Mouse (Mus musculus) left cerebral cortex, postnatal 10 days (tissue): ENCODE results near the gene Gm12166. TPM values are rescaled to one million over a fixed set of nuclear protein-coding genes. Genes with fewer than 3 reads are reported as not detected.

Source experiments
- DNase-seq, 2 experiments: peaks; one replicate each; pipeline ENCODE4 v3.0.0; 2021 to 2022; ENCODE audit warnings: low spot score in 2 of 2, mixed read lengths in 1 of 2; ENCODE audit errors: extremely low spot score in 1 of 2
- intact Hi-C: fragments of 180-260 bp; cut with DNase I; formaldehyde crosslinking; loops from one replicate; pipeline ENCODE4 v1.15.1; 2025
- microRNA-seq: library from miRNA; unstranded; fragments of <30 nt; microRNA quantifications from one replicate; pipeline ENCODE4 v1.2.0, GENCODE M21; 2022
- total RNA-seq, 2 experiments: library from RNA; stranded (reverse); gene quantifications; 2 replicates each; pipeline ENCODE4 v1.2.3; 2021

The Gm12166 gene
- total RNA-seq, 2 experiments from 2014 or later = 3.1 to 3.3 TPM

- DNase-seq = no peak
- intact Hi-C loops = no loop called here
Observed at GRCm38 (mm10) chr11:46030026-46030425, 22.1 kb downstream of the Gm12166 start.

GRCm38 (mm10) chr11:46029485-46029884, 22.6 kb downstream of the Gm12166 start:
- intact Hi-C loops = no loop called here

DNA sequence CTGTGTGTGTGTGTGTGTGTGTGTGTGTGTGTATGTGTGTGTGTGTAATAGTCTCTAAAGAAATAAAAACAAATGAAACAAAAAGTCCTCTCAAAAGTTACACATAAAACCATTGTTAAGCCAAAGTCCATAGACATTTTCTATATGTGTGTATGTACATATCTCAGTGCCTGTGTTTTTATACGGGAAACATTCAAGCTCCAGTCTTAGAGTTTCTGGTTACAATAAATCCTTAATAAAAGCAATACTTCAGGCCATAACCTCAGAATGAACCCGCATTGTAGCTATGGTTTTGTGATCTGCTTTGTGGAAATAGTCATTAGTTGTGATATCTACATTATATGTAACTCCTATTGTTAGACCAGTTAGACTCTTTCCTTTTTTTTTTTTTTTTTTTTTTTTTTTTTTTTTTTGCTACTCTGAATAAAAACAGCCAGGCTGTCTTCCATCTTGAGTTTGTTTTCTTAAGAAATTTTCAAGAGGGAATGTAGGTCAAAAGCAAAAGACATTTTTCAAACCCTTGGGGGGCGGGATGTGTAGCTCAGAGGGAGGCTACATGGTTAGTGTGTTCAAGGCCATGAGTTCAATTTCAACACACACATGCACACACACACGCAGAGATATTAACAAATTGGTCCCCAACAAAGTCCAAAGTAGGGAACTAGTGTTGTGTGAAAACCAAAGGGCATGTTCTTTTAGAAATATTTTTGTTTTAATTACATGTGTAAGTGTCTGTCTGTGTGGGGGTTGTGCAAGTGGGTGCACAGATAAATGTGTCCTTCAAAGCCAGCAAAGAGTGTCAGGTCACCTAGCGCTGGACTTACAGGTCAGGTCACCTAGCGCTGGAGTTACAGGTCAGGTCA, 23.9 kb downstream of the Gm12166 start:
- no peak for DNase-seq
- intact Hi-C loops = no loop called here

More at GRCm38 (mm10) chr11:46029485-46029884, 22.6 kb downstream of the Gm12166 start:
- DNase-seq = no peak

DNA sequence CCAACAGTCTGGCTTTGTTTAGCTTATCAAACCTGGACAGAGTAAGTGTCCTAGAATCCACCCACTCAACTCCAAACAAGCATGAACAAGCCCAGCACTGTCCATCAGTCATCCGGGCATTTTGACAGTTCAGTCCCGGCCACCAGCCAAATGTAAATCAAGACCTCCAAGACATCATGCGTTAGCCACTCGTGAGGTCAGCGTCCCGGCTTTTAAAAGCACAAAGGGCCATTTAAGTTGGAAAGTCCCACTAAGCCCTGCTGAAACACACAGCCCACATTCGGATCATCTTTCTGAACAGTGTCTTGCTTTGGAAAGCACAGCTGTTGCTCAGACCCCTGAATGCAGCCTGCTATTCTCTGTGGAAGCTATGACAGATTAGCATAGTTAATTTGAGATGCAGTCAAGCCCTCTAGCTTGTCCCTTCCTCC, 26.1 kb downstream of the Gm12166 start:
- intact Hi-C loops = no loop called here
- no peak for DNase-seq

GRCm38 (mm10) chr11:46022983-46023382, 29.1 kb downstream of the Gm12166 start:
- intact Hi-C loops = no loop called here
- no peak for DNase-seq

DNA sequence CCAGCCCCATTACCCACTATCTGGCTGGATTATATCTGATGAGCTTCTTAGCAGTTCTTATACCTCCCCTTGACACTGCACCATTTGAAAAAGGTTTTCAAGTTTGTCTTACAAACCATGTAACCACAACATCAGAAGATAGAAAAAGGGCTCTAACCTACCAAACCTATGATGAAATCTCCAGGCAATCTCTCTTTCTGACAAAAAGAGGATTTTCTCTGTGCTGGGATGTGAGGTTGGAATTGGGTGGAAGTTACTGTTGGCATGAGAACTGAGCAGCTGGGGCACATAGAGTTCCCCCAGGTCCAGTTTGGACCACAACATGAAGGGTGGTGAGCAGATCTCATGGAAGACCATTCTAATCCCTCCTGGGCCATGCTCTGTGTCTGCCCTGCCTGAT, 30.3 kb downstream of the Gm12166 start:
- no peak for DNase-seq
- intact Hi-C loops = no loop called here

- no peak for DNase-seq
- intact Hi-C loops = no loop called here
Observed at GRCm38 (mm10) chr11:46020246-46020645, 31.9 kb downstream of the Gm12166 start.

DNA sequence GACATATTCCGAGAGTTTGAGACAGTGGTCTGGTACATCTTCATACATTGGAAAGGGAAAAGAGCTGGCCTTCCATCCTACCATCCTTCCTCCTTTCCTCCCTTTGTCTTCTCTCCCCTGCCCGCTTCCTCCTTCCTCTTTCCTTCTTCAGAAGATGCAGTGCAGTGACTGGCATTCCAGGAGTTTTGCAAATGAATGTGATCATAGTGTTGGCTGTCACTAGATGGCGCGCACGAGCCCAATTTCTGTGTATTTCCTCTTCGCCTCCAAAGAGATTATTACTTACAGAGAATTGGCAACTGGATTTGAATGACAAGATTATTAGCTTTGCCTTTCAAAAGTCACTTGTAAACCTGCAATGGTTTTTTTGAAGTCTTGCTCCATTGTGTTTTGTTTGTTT, 36.1 kb downstream of the Gm12166 start:
- intact Hi-C loops = loop anchor here (5.0 kb wide), 1 partner anchor 196 kb away; no protein-coding TSS in a partner anchor

More for the DNA sequence above, 36.1 kb downstream of the Gm12166 start:
- peak; percentile 60 to 79 for DNase-seq

Small RNAs within 50 kb of the gene (microRNA-seq; reads per million reads assigned to microRNA genes)
- not detected for gene Mir8100

Other genes starting within 250 kb of the Gm12166 start
- gene Clint1, start 200.3 kb downstream of the Gm12166 start, total RNA-seq = 10 to 100 TPM; 43.8 to 44.0 TPM
- 100 to 1,000 TPM; 117 to 128 TPM for gene Lsm11, start 107.4 kb downstream of the Gm12166 start, total RNA-seq
- gene Thg1l, start 96.8 kb downstream of the Gm12166 start, total RNA-seq = 10 to 100 TPM; 10.4 to 12.1 TPM
- gene Sox30, start 72.0 kb downstream of the Gm12166 start, total RNA-seq = under 1 TPM; 0.11 to 0.12 TPM
- 10 to 100 TPM; 30.6 to 35.1 TPM for gene Adam19, start 3.7 kb upstream of the Gm12166 start, total RNA-seq
- 1 to 10 TPM in 1 of 2 experiments, under 1 TPM in 1; 0.53 to 1.3 TPM for gene Nipal4, start 114.2 kb upstream of the Gm12166 start, total RNA-seq
- gene Fndc9, start 183.2 kb upstream of the Gm12166 start, total RNA-seq = 10 to 100 TPM in 1 of 2 experiments, 1 to 10 TPM in 1; 9.6 to 10.0 TPM